Mouse (Mus musculus): ENCODE data around the gene Ctsk.

Gene Ctsk

DNA sequence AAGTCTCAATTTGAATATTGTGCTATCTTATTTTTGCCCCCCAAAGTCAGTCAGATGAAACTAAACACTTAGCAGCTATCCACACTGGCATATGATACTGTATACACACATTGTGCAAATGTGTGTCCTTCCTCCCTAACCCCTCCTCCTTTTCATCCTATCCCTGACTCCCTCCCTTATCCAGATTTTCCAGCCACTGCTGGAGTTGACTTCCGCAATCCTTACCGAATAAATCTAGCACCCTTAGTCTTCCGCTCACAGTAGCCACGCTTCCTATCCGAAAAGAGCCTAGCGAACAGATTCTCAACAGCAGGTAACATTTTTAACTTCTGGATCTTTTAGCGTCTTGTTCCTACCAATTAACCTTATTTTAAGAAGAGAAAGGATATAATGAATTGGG is at the start of gene Ctsk:
Gene Ctsk, plus strand, starts transcription at position 233 of the 400 bp plus-strand sequence.
- DNase-seq (ENCODE audit: low spot score in 2 of 2), result no peak

DNA sequence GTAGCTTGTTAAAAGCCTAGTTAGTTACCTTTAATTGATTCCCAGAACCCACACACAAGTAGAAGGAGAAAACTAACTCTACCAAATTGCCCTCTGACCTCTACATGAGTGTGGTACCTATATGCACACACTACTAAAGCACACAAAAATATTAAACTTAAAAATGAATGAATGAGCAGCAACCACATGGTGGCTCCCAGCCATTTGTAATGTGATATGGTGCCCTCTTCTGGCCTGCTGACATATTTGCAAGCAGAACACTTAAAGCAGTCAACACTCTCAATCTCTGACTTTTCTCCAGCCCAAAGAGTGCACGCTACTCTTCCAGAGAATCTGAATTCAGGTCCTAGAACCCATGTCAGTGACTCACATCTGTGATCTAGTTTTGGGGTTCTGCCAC is 48.6 kb upstream of the Ctsk start:
- peak; percentile 38 to 71 for DNase-seq (ENCODE audit: low spot score in 2 of 2)

DNA sequence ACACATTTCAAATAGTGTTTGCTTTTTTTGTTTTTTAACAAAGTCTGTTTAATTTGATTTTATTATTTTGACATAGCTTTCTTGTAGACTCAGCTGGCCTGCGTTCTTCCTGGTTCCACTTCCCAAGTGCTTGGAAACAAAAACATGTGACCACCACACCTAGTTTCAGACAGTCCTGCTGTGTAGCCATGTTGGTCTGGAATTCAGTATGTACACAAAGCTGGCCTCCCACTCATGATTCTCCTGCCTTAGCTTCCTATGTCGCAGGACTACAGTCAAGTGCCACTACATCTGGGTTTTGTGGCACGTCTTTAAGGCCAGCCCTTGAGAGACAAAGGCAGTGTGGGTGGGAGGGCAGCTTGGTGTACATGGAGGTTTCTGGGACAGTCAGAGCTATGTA is 48.1 kb upstream of the Ctsk start:
- no peak for DNase-seq (ENCODE audit: low spot score in 2 of 2)

DNA sequence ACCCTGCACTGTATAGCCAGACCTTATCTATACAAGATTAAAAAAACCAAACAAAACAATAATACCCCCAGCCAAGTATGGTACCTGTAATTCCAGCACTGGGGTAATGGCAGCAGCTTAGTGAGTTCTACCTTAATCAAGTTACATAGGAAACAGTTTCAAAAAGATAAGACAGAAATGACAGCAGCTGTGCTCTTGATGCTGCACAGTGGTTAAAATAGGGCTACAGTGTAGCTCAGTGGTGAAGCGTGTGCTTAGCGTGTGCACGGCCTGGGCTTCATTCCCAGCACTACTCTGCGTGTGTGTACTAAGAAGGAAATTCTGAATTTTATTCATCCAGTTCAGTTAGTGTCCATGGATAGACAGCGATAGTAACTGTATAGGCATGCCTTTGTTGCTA is 42.7 kb upstream of the Ctsk start:
- no peak for DNase-seq (ENCODE audit: low spot score in 2 of 2)

DNA sequence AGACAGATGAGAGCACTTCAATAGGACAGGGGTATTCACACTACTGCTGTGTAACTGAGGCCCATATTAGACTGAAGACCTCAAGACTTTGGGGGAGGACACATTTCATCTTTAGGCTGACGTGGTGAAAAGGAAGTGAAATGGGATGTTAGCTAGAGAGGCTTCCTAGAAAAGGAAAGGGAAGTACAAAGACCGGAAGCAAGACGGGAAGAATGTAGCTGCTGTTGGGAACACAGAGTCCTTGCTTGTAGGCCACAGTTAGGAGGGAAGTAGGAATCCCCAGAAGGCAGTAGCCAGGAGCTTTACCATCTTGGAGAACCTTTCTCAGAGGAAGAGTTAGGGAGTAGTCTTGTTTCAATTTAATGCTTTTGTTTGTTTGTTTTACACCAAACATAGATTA is 41.3 kb upstream of the Ctsk start:
- DNase-seq (ENCODE audit: low spot score in 2 of 2), result no peak

DNA sequence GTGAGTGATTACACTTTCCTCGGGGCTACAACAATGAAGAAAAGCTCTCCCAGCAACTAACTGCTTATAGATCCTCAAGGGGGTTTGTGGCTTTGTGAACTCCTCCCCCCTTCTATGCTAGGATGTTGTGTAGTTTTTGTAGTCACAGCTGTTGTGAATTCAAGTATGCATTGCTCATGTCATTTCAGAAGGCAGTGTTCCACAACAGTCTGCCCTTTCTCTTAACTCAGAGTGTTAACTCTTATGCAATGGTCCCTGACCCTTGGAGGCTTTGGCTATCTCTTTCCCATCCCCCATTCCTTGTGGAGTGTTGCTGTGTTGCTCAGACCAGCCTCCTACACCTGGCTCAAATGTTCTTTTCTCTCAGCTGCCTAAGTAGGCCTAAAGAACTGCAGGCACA is 39.7 kb upstream of the Ctsk start:
- no peak for DNase-seq (ENCODE audit: low spot score in 2 of 2)

DNA sequence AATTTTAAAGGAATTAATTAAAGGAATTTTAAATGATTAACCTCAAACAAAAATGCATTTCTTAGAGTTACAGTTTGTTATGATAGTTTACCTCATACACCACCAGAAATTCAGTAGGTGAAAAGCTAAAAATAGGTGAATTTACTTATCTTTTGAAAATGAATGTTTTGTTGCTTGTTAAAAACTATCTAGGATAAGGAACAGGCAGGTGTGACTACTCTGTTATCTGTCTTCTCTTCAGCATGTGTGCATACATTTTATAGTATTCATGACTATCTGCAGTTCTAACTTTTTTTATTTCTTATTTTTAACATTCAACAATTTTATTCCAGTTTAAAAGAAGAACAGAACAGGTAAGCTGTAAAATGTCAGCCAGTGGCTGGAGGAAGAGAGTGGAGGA is 35.2 kb upstream of the Ctsk start:
- no peak for DNase-seq (ENCODE audit: low spot score in 2 of 2)

DNA sequence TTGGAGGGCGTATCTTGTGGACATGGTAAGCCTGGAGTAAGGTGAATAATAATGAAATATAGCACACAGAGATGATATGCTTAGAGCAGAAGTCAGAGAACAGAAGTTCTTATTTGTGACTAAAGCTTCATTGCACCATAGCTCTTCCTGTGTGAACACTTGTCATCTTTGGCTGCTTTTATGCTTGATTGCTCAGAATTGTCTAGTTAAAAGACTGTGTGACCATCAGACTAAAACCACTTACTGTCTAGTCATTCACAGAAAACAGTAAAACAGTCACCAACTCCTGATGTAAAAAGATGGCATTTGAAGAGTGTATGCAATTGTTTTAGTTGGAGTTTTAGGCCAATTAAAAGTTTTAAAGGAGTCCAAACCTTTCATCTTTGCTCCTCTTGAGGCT is 20.1 kb upstream of the Ctsk start:
- DNase-seq (ENCODE audit: low spot score in 2 of 2), result no peak

DNA sequence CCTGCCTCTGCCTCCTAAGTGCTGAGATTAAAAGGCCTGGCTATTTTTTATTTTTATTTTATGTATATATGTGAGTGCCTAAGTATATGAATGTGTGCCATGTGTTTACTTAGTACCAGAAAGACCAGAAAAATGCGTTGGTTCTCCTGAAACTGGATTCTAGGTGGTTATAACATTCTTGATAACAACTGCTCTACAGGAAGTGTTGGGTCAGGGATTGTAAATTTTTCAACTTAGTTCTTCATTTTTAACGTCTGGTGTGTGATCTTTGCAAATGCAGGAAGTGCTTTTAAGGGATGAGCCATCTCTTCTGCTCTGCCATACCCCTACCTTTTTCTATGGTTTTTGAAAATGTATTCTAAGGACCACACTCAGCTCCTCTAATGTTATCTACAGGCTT is 12.6 kb upstream of the Ctsk start:
- DNase-seq (ENCODE audit: low spot score in 2 of 2), result no peak

DNA sequence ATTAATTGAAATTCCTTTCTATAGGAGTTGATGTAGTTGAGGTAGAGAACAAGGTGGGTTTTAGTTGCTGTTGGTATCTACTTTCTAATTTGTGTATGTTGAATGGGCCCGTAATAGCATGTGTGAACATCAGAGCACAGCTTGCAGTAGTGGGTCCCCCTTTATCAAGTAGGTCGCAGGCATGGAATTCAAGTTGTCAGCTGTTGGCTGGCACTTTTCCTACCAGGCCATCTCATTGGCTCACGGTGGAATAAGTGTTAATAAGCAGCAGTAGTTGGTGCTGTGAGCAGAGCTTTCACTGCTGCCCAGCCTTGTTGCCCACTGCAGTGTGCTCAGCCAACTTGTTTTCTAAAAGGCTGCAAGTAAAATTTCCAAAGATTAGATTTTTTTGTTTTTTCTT is 10.4 kb upstream of the Ctsk start:
- no peak for DNase-seq (ENCODE audit: low spot score in 2 of 2)

DNA sequence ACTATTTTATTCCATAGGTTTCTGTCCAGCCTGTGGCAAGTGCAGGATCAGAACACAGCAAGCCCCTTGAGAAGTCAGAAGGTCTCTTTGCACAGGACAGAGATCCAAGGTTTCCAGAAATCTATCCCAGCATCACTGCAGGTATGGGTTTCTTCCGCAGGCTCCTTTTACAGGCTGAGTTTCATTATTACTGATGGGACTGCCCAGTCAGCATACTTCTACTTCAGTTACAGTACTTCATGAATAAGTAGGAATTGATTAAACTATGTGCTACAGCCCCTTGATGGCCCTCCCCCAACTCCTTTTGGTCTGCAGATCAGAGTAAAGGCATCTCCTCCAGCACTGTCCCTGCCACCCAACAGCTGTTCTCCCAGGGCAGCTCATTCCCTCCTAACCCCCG is 8.8 kb upstream of the Ctsk start:
- no peak for DNase-seq (ENCODE audit: low spot score in 2 of 2)

DNA sequence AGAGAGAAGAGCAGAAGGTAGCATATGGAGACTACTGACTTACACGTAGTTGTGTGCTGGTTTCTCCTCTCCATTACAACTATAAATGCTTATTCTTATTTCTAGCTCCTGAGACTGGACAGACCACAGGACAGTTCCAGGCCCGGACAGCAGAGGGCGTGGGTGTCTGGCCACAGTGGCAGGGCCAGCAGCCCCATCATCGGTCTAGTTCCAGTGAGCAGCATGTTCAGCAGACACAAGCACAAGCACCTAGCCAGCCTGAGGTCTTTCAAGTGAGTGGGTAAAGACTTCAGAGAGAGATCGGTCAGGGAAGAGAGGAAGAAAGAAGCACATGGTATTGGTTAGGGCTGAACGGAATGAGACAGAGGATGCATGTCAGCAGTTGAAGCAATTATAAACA is 4.7 kb upstream of the Ctsk start:
- DNase-seq (ENCODE audit: low spot score in 2 of 2), result peak; percentile 75 to 91

DNA sequence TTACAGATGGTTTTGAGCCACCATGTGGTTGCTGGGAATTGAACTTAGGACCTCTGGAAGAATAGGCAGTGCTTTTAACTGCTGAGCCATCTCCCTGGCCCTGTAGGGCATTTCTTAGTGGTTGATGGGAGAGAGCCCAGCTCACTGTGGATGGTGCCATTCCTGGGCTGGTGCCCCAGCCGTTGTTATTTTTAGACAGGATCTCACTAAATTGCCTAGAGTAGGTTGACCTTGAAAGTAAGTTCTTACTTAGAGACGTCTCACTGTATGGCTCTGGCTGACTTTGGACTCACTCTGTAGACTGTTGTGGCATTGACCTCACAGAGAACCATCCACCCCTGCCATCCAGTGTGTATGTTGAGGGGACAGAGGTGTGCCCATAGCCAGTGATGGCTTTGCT is 827 bp upstream of the Ctsk start:
- no peak for DNase-seq (ENCODE audit: low spot score in 2 of 2)

DNA sequence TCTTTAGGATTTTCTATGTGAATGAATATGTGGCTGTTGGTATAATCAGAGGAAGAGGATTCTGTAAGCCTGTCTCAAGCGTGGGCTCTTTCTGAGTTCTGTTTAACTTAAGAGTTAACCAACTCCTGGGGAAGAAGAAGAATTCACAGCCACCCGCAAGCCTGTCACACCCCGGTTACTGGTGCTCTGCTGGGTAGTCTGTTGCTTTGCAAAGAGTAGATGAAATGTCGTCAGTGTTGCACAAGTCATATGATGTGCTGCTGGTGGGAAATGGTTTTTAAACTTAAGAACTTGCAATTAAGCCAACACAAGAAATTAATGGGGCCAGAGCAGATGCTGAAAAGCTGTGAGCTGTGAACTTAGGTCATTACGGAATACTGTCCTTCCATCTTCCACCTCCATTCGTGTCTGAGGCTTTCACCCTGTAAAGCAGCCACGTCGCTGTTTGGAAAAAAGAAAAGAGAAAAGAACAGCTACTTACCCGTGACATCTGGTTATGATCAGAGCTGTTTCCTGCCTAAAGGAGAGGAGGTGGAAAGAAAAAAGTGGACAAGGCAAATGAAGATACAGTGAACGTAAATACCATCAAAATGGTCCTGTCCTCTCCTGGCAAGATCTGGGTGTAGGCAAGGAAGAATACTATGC is 562 bp downstream of the Ctsk start:
- no peak for DNase-seq (ENCODE audit: low spot score in 2 of 2)

DNA sequence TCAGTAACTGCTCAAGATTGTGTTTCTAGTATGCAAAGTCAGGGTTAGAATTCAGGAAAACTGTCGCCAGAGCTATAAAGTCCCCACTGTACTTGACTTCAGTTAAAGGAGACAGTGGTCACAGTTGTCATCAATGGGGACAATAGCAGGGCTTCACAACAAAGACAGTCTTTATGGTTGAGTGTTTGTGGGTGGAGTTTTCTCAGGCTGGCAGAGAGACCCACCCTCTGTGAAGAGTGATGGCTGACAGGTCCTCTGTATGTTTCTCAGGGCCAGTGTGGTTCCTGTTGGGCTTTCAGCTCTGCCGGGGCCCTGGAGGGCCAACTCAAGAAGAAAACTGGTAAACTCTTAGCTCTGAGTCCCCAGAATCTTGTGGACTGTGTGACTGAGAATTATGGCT is 3.3 kb downstream of the Ctsk start:
- no peak for DNase-seq (ENCODE audit: low spot score in 2 of 2)

DNA sequence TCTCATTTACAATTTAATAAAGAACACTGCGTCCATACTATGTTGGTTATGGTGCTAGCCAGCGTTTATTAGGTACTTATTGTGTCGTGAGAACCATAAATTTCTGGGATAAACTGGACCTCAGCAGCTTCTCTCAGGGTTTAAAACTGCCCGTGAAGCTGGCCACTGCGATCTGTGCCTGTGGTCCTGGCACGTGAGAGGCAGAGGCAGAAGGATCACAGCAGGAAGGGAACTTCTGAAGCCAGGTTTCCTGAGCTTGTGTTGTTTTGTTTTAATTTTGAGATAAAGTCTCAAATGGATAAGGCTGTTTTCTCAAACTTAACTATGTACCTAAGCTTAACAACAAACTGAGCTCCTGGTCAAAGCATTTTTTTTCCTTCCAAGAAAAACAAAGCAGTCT is 10.3 kb downstream of the Ctsk start:
- DNase-seq (ENCODE audit: low spot score in 2 of 2), result no peak

DNA sequence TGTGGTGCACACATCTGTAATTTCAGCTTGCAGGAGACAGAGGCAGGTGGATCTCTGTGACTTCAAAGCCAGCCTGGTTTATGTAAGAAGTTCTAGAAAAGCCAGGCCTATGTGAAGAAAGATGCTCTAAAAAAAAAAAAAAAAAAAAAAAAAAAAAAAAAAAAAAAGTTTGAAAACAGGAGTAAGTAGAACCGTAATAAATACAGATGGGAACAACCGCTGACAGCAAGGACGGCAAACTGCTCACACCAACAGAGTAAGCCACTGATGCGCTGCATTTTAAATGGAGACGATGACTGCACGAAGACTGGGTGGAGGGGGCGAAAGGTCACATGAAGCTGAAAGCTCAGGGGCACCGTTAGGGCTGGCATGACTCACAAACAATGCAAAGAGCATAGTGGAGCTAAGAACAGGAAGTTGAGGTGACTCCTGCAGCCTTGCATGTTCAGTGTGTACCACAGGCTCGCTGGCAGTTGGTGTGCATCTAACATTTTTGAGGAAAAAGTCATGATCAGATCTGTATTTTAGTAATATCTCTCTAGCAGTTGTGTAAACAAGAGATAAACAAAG is 12.6 kb downstream of the Ctsk start:
- peak in 1 of 2 experiments; percentile 24 for DNase-seq (ENCODE audit: low spot score in 2 of 2)

DNA sequence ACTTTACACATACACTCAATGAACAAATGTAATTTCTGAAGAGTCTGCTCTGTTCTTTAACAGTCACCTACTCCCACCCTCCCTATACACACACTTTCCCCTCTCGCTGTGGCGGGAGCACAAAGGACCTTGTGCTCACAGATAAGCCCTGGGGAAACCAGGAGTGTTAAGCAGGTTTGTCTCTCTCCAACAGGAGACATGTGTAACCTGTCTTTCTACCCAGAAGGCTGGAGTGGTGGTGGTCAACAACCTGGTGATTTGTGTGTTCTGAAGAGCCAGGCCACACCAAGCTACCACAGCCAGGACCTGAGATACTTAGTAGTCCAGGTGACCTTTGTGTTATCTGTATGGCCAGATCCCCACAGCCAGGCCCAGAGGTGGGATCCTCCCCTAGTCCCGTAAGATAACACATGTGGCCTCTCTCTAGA is 17.6 kb downstream of the Ctsk start:
- peak; percentile 58 to 71 for DNase-seq (ENCODE audit: low spot score in 2 of 2)

DNA sequence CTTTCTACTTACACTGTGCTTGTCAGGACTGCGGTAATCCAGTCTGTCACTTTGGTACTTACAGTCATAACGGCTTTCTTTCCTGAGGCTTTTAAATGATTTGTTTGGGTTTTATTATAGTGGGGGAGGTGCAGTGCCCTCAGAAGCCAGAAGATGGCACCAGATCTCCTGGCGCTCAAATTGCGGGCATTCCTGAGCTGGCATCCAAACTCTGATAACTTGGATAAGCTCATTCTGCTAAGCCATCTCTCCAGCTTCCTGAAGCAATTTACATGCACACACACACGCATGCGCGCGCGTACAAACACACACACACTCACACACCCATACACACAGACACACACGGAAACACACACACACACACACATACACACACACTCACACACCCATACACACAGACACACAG is 18.4 kb downstream of the Ctsk start:
- peak; percentile 81 to 88 for DNase-seq (ENCODE audit: low spot score in 2 of 2)

DNA sequence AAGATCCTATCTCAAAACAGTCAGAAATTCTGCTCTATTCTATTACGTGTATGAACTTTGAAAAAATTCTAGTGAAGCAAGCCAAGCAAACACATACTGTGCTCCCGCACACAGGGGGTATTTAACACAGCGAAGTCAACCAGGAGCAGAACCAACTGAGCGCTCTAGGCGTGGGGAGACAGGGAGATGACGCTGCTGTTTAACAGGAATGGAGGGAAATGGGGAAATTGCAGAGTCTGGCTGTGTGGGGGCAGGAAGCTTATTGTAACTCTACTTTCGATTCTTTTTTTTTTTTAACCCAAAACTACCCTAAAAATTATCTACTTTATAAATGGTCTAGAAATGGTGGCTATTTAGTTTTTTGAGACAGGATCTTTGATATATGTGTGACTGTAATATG is 19.8 kb downstream of the Ctsk start:
- peak; percentile 42 to 70 for DNase-seq (ENCODE audit: low spot score in 2 of 2)

DNA sequence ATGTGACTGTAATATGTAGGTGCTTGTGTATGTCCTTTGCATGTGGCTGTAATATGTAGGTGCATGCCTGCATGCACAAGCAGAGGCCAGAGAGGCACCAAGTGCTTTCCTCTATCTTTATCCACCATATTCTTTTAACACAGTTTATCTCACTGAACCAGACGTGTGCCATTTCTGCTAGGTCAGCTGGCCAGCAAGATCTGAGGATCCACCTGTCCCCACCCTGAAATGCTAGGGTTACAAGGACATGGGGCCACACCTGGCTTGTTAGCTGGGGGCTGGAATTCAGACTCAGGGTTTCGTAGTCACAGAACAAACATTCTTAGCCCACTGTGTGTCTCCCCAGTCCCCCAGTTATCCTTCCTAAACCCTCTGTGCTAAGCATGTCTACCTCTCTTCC is 20.3 kb downstream of the Ctsk start:
- peak; percentile 71 to 81 for DNase-seq (ENCODE audit: low spot score in 2 of 2)

DNA sequence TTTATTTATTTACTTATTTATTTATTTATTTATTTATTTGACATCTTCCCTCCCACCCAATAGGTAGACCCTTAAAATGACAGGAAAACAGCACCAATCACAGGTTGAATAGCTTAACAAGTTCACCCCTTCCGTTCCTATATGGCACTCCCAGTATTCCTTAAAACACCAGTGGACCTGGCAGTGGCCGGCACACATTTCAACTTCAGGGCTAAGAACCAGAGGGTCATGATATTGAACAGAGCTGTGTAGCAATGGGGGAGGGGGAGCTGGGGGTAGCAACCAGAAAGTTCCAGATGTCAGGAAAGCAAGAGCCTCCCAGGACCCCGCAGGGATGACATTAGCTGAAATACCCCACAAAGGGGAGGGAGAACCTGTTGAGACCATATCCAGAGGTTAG is 21.0 kb downstream of the Ctsk start:
- peak in 1 of 2 experiments; percentile 59 for DNase-seq (ENCODE audit: low spot score in 2 of 2)

DNA sequence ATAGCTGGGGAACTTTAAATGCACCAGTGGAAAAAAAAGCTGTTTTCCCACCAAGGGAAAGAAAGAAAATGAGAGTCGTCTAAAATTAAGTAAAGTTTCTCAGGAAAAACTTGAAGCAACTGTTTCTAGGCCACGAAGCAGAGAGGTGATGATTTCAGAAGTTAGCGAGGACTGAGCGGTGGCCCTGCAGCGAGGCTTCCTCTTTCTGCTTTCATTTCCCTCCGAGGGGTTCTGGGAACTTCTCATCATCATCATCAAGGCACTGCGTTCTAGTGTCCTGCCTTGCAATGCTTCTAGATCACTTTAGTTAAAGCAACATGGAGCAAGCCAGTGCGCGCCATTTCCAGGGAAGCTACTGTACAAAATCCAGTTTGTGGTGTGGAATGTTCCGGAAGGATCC is 22.1 kb downstream of the Ctsk start:
- peak in 1 of 2 experiments; percentile 68 for DNase-seq (ENCODE audit: low spot score in 2 of 2)

DNA sequence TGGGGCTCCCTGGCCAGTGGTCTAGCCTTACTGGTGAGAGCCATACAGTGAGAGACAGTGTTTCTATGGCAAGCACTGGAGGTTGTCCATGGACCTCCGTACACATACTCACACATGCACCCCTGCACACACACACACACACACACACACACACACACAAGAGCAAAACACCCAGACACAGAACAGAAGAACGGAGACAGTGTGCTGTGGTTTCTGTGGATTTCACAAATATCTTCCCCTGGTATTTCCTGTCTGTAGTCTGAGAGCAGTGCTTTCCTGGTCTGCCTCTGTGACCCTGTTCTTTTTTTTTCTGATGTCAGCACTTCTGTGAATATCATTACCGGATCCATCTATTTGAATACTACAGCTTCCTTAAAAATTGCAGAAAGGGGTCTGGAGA is 24.6 kb downstream of the Ctsk start:
- DNase-seq (ENCODE audit: low spot score in 2 of 2), result no peak

Measured in spleen, postnatal 4 days (tissue).